Mouse (Mus musculus) splenic B cell, adult 2 months (primary cell): Measurements from ENCODE around the gene Hivep1.
A peak's percentile ranks its signal among the peaks of the same experiment; 100 is the strongest.

Experiments used
- DNase-seq: peaks from one replicate; pipeline ENCODE4 v3.0.0-alpha.2; 2011; ENCODE audit warnings: low read depth, low spot score
- H3K27me3 ChIP-seq: 2 replicates; pipeline ENCODE4 v1.6.1; 2012; ENCODE audit warnings: mild to moderate bottlenecking, low read length, moderate library complexity, mixed read lengths; ENCODE audit not compliant: control insufficient read depth, poor library complexity, insufficient read depth, severe bottlenecking
- H3K36me3 ChIP-seq: 2 replicates; pipeline ENCODE4 v1.6.1; 2012; ENCODE audit warnings: mild to moderate bottlenecking, low read length, moderate library complexity, mixed read lengths; ENCODE audit not compliant: control insufficient read depth, poor library complexity, insufficient read depth, severe bottlenecking

Hivep1 gene

GRCm38 (mm10) chr13:42056712-42057332 lies 5.0 kb downstream of the Hivep1 start:
- no peaks in the 10 kb centered on the region for H3K27me3 ChIP-seq
- peaks cover 4% of the 10 kb centered on the region; the same call in 1 of the 2 replicates for H3K36me3 ChIP-seq
- no peak for DNase-seq

GRCm38 (mm10) chr13:42060846-42061630 lies 9.2 kb downstream of the Hivep1 start:
- peaks cover 4% of the 10 kb centered on the region; the same call in 1 of the 2 replicates for H3K36me3 ChIP-seq
- H3K27me3 ChIP-seq: no peaks in the 10 kb centered on the region
- peak; percentile 82 for DNase-seq

- Histone ChIP-seq H3K27me3 (no peaks in the 10 kb centered on the region), H3K36me3 (peaks cover 2% of the 10 kb centered on the region; the same call in 1 of the 2 replicates)
- DNase-seq: no peak
Measured at GRCm38 (mm10) chr13:42064257-42064656, 12.4 kb downstream of the Hivep1 start.

GRCm38 (mm10) chr13:42070236-42070635 lies 18.4 kb downstream of the Hivep1 start:
- DNase-seq: no peak
- Histone ChIP-seq H3K36me3 (no peaks in the 10 kb centered on the region; the same call in none of the 2 replicates), H3K27me3 (no peaks in the 10 kb centered on the region)

GRCm38 (mm10) chr13:42071011-42071410 lies 19.2 kb downstream of the Hivep1 start:
- DNase-seq: no peak

GRCm38 (mm10) chr13:42073285-42073684 lies 21.5 kb downstream of the Hivep1 start:
- DNase-seq: no peak

More at GRCm38 (mm10) chr13:42071011-42071410, 19.2 kb downstream of the Hivep1 start:
- no peaks in the 10 kb centered on the region for H3K27me3 ChIP-seq
- H3K36me3 ChIP-seq: no peaks in the 10 kb centered on the region; the same call in none of the 2 replicates

GRCm38 (mm10) chr13:42075546-42075945 lies 23.7 kb downstream of the Hivep1 start:
- no peak for DNase-seq
- no peaks in the 10 kb centered on the region for H3K27me3 ChIP-seq
- H3K36me3 ChIP-seq: 0 out of 2 replicates have a peak, but pooled peaks cover 3% of the 10 kb centered on the region

More at GRCm38 (mm10) chr13:42073285-42073684, 21.5 kb downstream of the Hivep1 start:
- Histone ChIP-seq H3K36me3 (no peaks in the 10 kb centered on the region; the same call in none of the 2 replicates), H3K27me3 (no peaks in the 10 kb centered on the region)

GRCm38 (mm10) chr13:42076751-42077302 lies 25.0 kb downstream of the Hivep1 start:
- Histone ChIP-seq H3K27me3 (no peaks in the 10 kb centered on the region), H3K36me3 (0 out of 2 replicates have a peak, but pooled peaks cover 3% of the 10 kb centered on the region)
- no peak for DNase-seq

GRCm38 (mm10) chr13:42077629-42078028 lies 25.8 kb downstream of the Hivep1 start:
- no peaks in the 10 kb centered on the region for H3K27me3 ChIP-seq
- no peak for DNase-seq
- H3K36me3 ChIP-seq: 0 out of 2 replicates have a peak, but pooled peaks cover 3% of the 10 kb centered on the region

- H3K27me3 ChIP-seq: no peaks in the 10 kb centered on the region
- DNase-seq: no peak
- 0 out of 2 replicates have a peak, but pooled peaks cover 3% of the 10 kb centered on the region for H3K36me3 ChIP-seq
Measured at GRCm38 (mm10) chr13:42080131-42080916, 28.5 kb downstream of the Hivep1 start.

GRCm38 (mm10) chr13:42088339-42088738 lies 36.5 kb downstream of the Hivep1 start:
- H3K36me3 ChIP-seq: no peaks in the 10 kb centered on the region
- H3K27me3 ChIP-seq: no peaks in the 10 kb centered on the region
- DNase-seq: no peak

- no peak for DNase-seq
- H3K27me3 ChIP-seq: no peaks in the 10 kb centered on the region
- no peaks in the 10 kb centered on the region for H3K36me3 ChIP-seq
Measured at GRCm38 (mm10) chr13:42089025-42089424, 37.2 kb downstream of the Hivep1 start.

- no peaks in the 10 kb centered on the region for H3K27me3 ChIP-seq
- no peaks in the 10 kb centered on the region for H3K36me3 ChIP-seq
- DNase-seq: no peak
Measured at GRCm38 (mm10) chr13:42090751-42091150, 38.9 kb downstream of the Hivep1 start.

- Histone ChIP-seq H3K36me3 (no peaks in the 10 kb centered on the region), H3K27me3 (no peaks in the 10 kb centered on the region)
- DNase-seq: no peak
Measured at GRCm38 (mm10) chr13:42092392-42093139, 40.7 kb downstream of the Hivep1 start.
